ENCODE assay signal across 8 mouse cellular contexts in genomic region chr9:106475663-106476001, GRCm38 (mm10). TPM values are rescaled to one million over a fixed set of nuclear protein-coding genes. Genes with fewer than 3 reads are reported as not detected.
A peak's percentile ranks its signal among the peaks of the same experiment; 100 is the strongest.
DNase-seq lines count a peak whose midpoint lies in the region; ATAC-seq and TF ChIP-seq lines count a peak whose summit lies in the region.

Gene Rrp9 (plus strand): TSS chr9:106475963.

- WGBS in lung, adult 2 months: 58% methylated on average over 10 of the region's 10 CpGs
- WGBS in forebrain, postnatal 0 days: 87% methylated on average over 10 of the region's 10 CpGs
- WGBS in hindbrain, embryonic 12.5 days: 87% methylated on average over 10 of the region's 10 CpGs
- 92% methylated on average over 10 of the region's 10 CpGs for WGBS in limb, embryonic 11.5 days
- WGBS in neural tube, embryonic 12.5 days: 91% methylated on average over 10 of the region's 10 CpGs

- H3K27ac ChIP-seq in forebrain, postnatal 0 days (ENCODE audit: low read depth, low read length): no peak within 1 kb of the TSS
- 0 out of 2 replicates have a peak within 1 kb of the TSS, but pooled peaks have one; percentile 30 for H3K27ac ChIP-seq in hindbrain, embryonic 12.5 days
- H3K27ac ChIP-seq in limb, embryonic 11.5 days (replicated peaks; ENCODE audit: low read depth, low read length): no peak within 1 kb of the TSS
- H3K27ac ChIP-seq in neural tube, embryonic 12.5 days: no peak within 1 kb of the TSS

- ATAC-seq in forebrain, postnatal 0 days: no peak
- no peak for ATAC-seq in hindbrain, embryonic 12.5 days (ENCODE audit: low FRiP score)
- ATAC-seq in limb, embryonic 11.5 days (ENCODE audit: insufficient number of reproducible peaks, low FRiP score, low TSS enrichment, low read depth): no peak
- no peak for ATAC-seq in neural tube, embryonic 12.5 days (ENCODE audit: low FRiP score, low read depth)

- H3K9me3 ChIP-seq in forebrain, postnatal 0 days (ENCODE audit: low read length): no peaks in the 10 kb centered on the region
- H3K9me3 ChIP-seq in hindbrain, embryonic 12.5 days (replicated peaks): no peaks in the 10 kb centered on the region
- H3K9me3 ChIP-seq in limb, embryonic 11.5 days (ENCODE audit: control insufficient read depth, low read length): no peaks in the 10 kb centered on the region
- no peaks in the 10 kb centered on the region for H3K9me3 ChIP-seq in neural tube, embryonic 12.5 days

- no peak for TF ChIP-seq CTCF in lung, adult 2 months (IDR thresholded peaks at IDR 0.05; ENCODE audit: insufficient read depth, low read length)
- no peak for TF ChIP-seq CTCF in forebrain, postnatal 0 days (IDR thresholded peaks at IDR 0.05; ENCODE audit: low read depth)

- no peaks in the 10 kb centered on the region for H3K27me3 ChIP-seq in forebrain, postnatal 0 days (ENCODE audit: insufficient read depth, low read length)
- no peaks in the 10 kb centered on the region for H3K27me3 ChIP-seq in hindbrain, embryonic 12.5 days
- no peaks in the 10 kb centered on the region for H3K27me3 ChIP-seq in limb, embryonic 11.5 days (ENCODE audit: control insufficient read depth, insufficient read depth, low read length)
- H3K27me3 ChIP-seq in neural tube, embryonic 12.5 days (replicated peaks): no peaks in the 10 kb centered on the region

- peak within 1 kb of the TSS; percentile 15 for H3K4me2 ChIP-seq in forebrain, postnatal 0 days (ENCODE audit: low read depth)
- H3K4me2 ChIP-seq in hindbrain, embryonic 12.5 days (replicated peaks): peak within 1 kb of the TSS; percentile 34; the same call in 1 of the 2 replicates
- peak within 1 kb of the TSS; percentile 28; the same call in 1 of the 2 replicates for H3K4me2 ChIP-seq in limb, embryonic 11.5 days (ENCODE audit: low read depth, severe bottlenecking)
- peak within 1 kb of the TSS; percentile 91 for H3K4me2 ChIP-seq in neural tube, embryonic 12.5 days (replicated peaks)

- H3K4me1 ChIP-seq in lung, adult 2 months (ENCODE audit: control insufficient read depth, insufficient read depth, low read length): peaks cover 13% of the 10 kb centered on the region
- H3K4me1 ChIP-seq in forebrain, postnatal 0 days (ENCODE audit: insufficient read depth): peaks cover 5% of the 10 kb centered on the region; the same call in 1 of the 2 replicates
- peaks cover 31% of the 10 kb centered on the region for H3K4me1 ChIP-seq in hindbrain, embryonic 12.5 days
- peaks cover 11% of the 10 kb centered on the region for H3K4me1 ChIP-seq in limb, embryonic 11.5 days (ENCODE audit: control insufficient read depth, insufficient read depth, low read length)
- peaks cover 30% of the 10 kb centered on the region for H3K4me1 ChIP-seq in neural tube, embryonic 12.5 days

- peak within 1 kb of the TSS; percentile 49 for H3K4me3 ChIP-seq in lung, adult 2 months (replicated peaks; ENCODE audit: extremely low read depth, low read depth, low read length)
- no peak within 1 kb of the TSS for H3K4me3 ChIP-seq in forebrain, postnatal 0 days (ENCODE audit: low read depth, low read length)
- 0 out of 2 replicates have a peak within 1 kb of the TSS, but pooled peaks have one; percentile 72 for H3K4me3 ChIP-seq in hindbrain, embryonic 12.5 days
- no peak within 1 kb of the TSS for H3K4me3 ChIP-seq in limb, embryonic 11.5 days (ENCODE audit: low read depth, low read length)
- H3K4me3 ChIP-seq in neural tube, embryonic 12.5 days: peak within 1 kb of the TSS; percentile 59; the same call in 1 of the 2 replicates

- DNase-seq in lung, adult 2 months: no peak
- no peak for DNase-seq in lung, postnatal 25 days (ENCODE audit: low spot score)
- DNase-seq in adrenal gland, postnatal 14 days: no peak
- DNase-seq in forebrain, postnatal 0 days: no peak
- DNase-seq in limb, embryonic 11.5 days (ENCODE audit: low spot score): no peak
- DNase-seq in embryo, embryonic 11 days: no peak

- H3K36me3 ChIP-seq in forebrain, postnatal 0 days (ENCODE audit: insufficient read depth): peaks cover 2% of the 10 kb centered on the region; the same call in 1 of the 2 replicates
- peaks cover 8% of the 10 kb centered on the region; the same call in 1 of the 2 replicates for H3K36me3 ChIP-seq in hindbrain, embryonic 12.5 days
- H3K36me3 ChIP-seq in limb, embryonic 11.5 days (ENCODE audit: control insufficient read depth, insufficient read depth, low read length): no peaks in the 10 kb centered on the region; the same call in 1 of the 2 replicates
- H3K36me3 ChIP-seq in neural tube, embryonic 12.5 days: peaks cover 7% of the 10 kb centered on the region

- no peak for TF ChIP-seq POLR2A in lung, adult 2 months (IDR thresholded peaks at IDR 0.05; ENCODE audit: borderline replicate concordance, extremely low read depth, low read depth, low read length)

- H3K9ac ChIP-seq in forebrain, postnatal 0 days: no peak within 1 kb of the TSS
- H3K9ac ChIP-seq in hindbrain, embryonic 12.5 days: peak within 1 kb of the TSS; percentile 14; the same call in 1 of the 2 replicates
- H3K9ac ChIP-seq in limb, embryonic 11.5 days (ENCODE audit: low read length): no peak within 1 kb of the TSS
- H3K9ac ChIP-seq in neural tube, embryonic 12.5 days: no peak within 1 kb of the TSS

RNA-seq across cellular contexts. Expression of gene Rrp9, which starts in this region (rescaled TPM):
- 27.4 and 29.2 TPM in 2 replicates for polyA plus RNA-seq in lung, adult 2 months (2012; rRNA removed)
- 34.2 and 53.4 TPM in 2 replicates for total RNA-seq in adrenal gland, postnatal 14 days (2021)
- total RNA-seq in forebrain, postnatal 0 days (2014; rRNA removed): 45.6 and 52.9 TPM in 2 replicates
- 46.5 and 47.3 TPM in 2 replicates for polyA plus RNA-seq in forebrain, postnatal 0 days (2015; fragmentation: Nextera tagmentation; extraction: Ambion mirVana)
- 42.7 and 52.2 TPM in 2 replicates for polyA plus RNA-seq in hindbrain, embryonic 12.5 days (2016; fragmentation: Nextera tagmentation; extraction: Ambion mirVana)
- polyA plus RNA-seq in limb, embryonic 11.5 days (2014; fragmentation: Nextera tagmentation; extraction: Ambion mirVana): 55.4 and 55.7 TPM in 2 replicates
- 48.8 and 51.0 TPM in 2 replicates for polyA plus RNA-seq in neural tube, embryonic 12.5 days (2016; fragmentation: Nextera tagmentation; extraction: Ambion mirVana)

Comparison
In these comparisons a context has a peak if more than half of its experiments do, and no peak if none do; other contexts are left out.
1. H3K4me3 ChIP-seq: peak in lung, adult 2 months (single experiment), hindbrain, embryonic 12.5 days (single experiment) and neural tube, embryonic 12.5 days (single experiment); none in forebrain, postnatal 0 days (single experiment) and limb, embryonic 11.5 days (single experiment).
2. H3K4me2 ChIP-seq: peak in every context shown above with its lines; median percentile 91 in neural tube, embryonic 12.5 days; 34 in hindbrain, embryonic 12.5 days; 28 in limb, embryonic 11.5 days; 15 in forebrain, postnatal 0 days.